Mouse (Mus musculus) liver, embryonic 12.5 days (tissue): ENCODE data around the gene 1700122O11Rik. TPM values are rescaled to one million over a fixed set of nuclear protein-coding genes. Genes with fewer than 3 reads are reported as not detected.

Experiments
- ATAC-seq: fragments of 200-750 bp; cut with Nextera tagmentation; 2 replicates; pipeline ENCODE4 v1.8.0; 2017; ENCODE audit warnings: moderate number of reproducible peaks, mild to moderate bottlenecking, moderate library complexity
- H3K27ac ChIP-seq: fragments of 300-500 bp; sonication (generic); 2 replicates; pipeline ENCODE4 v1.5.1; 2016; ENCODE audit warnings: mild to moderate bottlenecking
- H3K27me3 ChIP-seq: fragments of 300-500 bp; sonication (generic); replicated peaks from 2 replicates; pipeline ENCODE4 v1.6.1; 2016; ENCODE audit warnings: mild to moderate bottlenecking, moderate library complexity
- H3K36me3 ChIP-seq: fragments of 300-500 bp; sonication (generic); 2 replicates; pipeline ENCODE4 v1.6.1; 2016; ENCODE audit warnings: mild to moderate bottlenecking, moderate library complexity
- H3K4me1 ChIP-seq: fragments of 300-500 bp; sonication (generic); 2 replicates; pipeline ENCODE4 v1.6.1; 2016
- H3K4me2 ChIP-seq: fragments of 300-500 bp; sonication (generic); 2 replicates; pipeline ENCODE4 v1.6.1; 2016; ENCODE audit warnings: mild to moderate bottlenecking, moderate library complexity
- H3K4me3 ChIP-seq: fragments of 300-500 bp; sonication (generic); 2 replicates; pipeline ENCODE4 v1.5.1; 2016; ENCODE audit warnings: mild to moderate bottlenecking, moderate library complexity
- H3K9ac ChIP-seq: fragments of 300-500 bp; sonication (generic); 2 replicates; pipeline ENCODE4 v1.6.1; 2016; ENCODE audit warnings: mild to moderate bottlenecking, moderate library complexity
- H3K9me3 ChIP-seq: fragments of 300-500 bp; sonication (generic); replicated peaks from 2 replicates; pipeline ENCODE4 v1.6.1; 2016; ENCODE audit warnings: mild to moderate bottlenecking, moderate library complexity
- WGBS: fragments of 180-500 bp; shearing (Covaris S2); methylation state at CpG from one replicate; pipeline ENCODE4 v1.1.7; 2016; ENCODE audit not compliant: insufficient replicate concordance; 5-methylcytosine and 5-hydroxymethylcytosine counted together
- polyA plus RNA-seq: library from polyadenylated mRNA; unstranded; fragments of >200 nt; fragmentation: Nextera tagmentation; extraction: Ambion mirVana; gene quantifications from 2 replicates; pipeline ENCODE4 v1.2.1, GENCODE M21; 2016

Gene 1700122O11Rik
- polyA plus RNA-seq, 1 experiment from 2014 or later: not detected

DNA sequence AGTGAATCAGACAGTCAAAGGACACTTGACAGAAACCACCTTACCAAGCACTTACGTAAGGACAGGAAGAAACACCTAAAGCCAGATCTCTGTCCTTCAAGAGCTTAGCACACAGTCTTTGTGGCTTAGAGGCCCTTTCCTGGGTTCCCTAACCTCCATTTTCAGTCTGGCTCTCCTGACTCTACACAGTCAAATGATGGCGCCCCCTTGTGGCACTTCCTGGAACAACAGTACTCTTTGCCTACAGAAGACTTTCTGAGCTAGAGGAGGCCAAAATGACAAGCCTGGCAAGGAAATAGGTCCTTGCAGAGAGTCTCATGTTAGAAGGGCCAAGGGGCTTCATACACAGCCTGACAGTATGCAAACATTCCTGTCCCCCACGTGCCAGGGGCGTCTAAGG, 7.5 kb upstream of the 1700122O11Rik start:
- H3K9me3 ChIP-seq: no peaks in the 10 kb centered on the region
- H3K4me2 ChIP-seq: no peak overlapping the region
- no peak overlapping the region for H3K9ac ChIP-seq
- H3K4me3 ChIP-seq: no peak overlapping the region
- ATAC-seq: no peak
- H3K27ac ChIP-seq: no peak overlapping the region
- WGBS: 30% methylated on average over 4 of the region's 4 CpGs
- peaks cover 21% of the 10 kb centered on the region for H3K4me1 ChIP-seq
- peaks cover 4% of the 10 kb centered on the region; the same call in 1 of the 2 replicates for H3K27me3 ChIP-seq
- no peaks in the 10 kb centered on the region for H3K36me3 ChIP-seq

DNA sequence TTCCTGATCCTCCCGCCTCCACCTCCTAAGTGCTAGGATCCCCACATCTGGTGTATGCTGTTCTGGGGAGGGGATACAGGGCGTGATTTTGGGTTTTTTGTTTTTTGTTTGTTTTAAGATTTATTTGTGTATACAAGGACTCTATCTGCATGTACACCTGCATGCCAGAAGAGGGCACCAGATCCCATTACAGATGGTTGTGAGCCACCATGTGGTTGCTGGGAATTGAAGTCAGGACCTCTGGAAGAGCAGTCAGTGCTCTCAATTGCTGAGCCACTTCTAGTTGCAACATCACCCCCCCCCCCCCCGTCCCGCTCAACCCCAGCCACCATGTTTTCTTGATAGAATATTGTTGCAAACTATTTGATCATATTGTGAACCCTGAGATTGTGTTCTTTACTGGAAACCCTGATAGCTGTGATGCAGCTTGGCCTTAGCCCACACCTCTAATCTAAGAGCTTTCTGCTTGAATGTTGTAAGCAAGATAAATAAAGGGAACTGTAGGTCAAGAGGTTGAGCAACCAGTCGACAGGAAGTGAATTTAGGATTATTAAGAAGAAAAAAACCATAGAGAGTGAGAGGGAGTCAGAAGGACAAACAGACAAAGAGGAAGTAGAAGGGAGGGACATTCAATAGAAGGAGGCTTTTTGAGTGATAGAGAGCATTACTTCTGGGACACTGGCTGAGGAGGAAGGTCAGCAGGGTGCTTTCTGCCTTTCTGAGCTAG, 5.2 kb upstream of the 1700122O11Rik start:
- H3K27me3 ChIP-seq: peaks cover 12% of the 10 kb centered on the region; the same call in 1 of the 2 replicates
- no peaks in the 10 kb centered on the region for H3K36me3 ChIP-seq
- H3K4me1 ChIP-seq: peaks cover 34% of the 10 kb centered on the region
- no peaks in the 10 kb centered on the region for H3K9me3 ChIP-seq
- WGBS: 49% methylated on average over 5 of the region's 5 CpGs
- no peak overlapping the region for H3K9ac ChIP-seq
- no peak overlapping the region for H3K4me2 ChIP-seq
- H3K4me3 ChIP-seq: no peak overlapping the region
- ATAC-seq: no peak
- H3K27ac ChIP-seq: no peak overlapping the region

DNA sequence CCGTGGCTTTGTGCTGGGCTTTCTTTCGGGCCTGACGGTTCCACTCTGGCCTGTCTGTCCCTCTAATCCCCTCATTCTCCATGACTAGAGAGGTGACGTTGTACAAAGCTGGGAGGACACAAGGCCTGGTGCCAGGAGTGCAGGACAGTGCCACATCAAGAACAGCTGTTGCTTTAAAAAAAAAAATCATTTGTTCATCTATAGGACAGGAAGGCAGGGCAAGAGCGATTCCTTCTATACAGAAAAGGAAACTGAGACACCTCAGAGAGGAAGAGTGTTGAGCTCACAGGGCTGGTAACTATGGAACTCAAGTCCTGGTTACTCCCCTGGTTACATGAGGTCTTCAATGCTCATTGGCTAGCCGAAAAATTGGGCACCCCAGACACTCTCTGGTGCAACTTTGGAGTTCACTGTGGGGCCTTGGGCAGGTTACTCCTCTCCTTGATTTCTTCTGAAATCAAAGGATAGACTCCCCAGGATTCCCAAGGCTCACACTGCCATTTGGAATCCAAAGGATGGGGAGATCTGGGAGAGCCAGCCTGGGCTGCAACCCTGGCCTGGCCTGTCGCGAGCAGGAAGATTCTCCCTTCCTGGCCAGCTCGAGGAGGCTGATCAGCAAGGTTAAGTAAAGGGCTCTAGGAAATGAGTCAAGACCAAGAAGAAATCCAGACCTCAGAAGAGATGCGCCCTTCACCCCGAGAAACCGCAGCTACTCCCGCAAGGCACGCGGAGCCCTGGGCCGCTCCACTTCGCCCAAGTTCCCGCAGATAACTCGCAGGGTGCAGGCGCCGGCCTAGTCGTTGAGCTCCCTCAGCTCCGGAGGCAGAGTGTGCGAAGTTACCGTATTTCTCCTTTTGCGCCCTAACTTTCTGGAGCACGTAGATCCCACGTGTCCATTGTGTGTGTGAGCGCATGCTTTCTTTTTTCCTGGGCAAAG, 3.5 kb upstream of the 1700122O11Rik start:
- Histone ChIP-seq H3K4me3 (peak overlapping the region; percentile 23), H3K4me2 (peak overlapping the region; percentile 51), H3K9ac (no peak overlapping the region), H3K27me3 (peaks cover 13% of the 10 kb centered on the region), H3K4me1 (peaks cover 38% of the 10 kb centered on the region), H3K27ac (peak overlapping the region; percentile 38), H3K9me3 (no peaks in the 10 kb centered on the region), H3K36me3 (no peaks in the 10 kb centered on the region)
- WGBS: 12% methylated on average over 29 of the region's 29 CpGs
- peak; percentile 58 for ATAC-seq

DNA sequence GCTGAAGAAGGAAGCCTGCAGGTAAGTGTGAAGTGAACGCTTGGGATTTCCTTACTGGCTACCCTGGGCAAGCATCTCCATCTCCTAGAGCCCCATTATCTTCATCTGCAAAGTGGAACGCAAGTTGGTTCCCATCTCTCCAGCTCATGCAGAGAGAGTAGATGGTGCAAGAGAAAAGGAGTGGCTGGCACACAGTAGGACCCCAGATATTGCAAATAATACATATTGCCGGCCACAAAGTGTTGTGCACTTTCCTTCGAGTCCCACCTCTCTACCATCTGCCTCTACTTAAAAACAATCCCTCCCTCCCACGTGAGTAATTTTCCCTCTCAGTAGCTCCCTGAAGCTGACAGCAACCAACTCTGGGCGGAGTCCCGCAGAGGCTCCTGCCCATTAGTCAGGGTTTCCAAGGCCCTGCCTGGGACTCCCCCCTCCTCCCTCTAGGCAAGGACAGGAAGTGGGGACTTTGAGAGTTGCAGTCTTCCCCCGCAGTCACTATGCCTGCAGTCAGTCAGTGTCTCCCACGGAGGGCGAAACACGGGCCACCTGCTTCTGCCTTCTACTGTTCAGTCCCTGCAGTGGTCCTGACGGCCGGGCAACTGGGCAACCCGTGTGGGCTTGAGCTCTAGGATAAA, 1.3 kb upstream of the 1700122O11Rik start:
- peaks cover 42% of the 10 kb centered on the region for H3K4me1 ChIP-seq
- ATAC-seq: peak; percentile 67
- H3K27me3 ChIP-seq: peaks cover 23% of the 10 kb centered on the region
- 0 out of 2 replicates have a peak overlapping the region, but pooled peaks have one; percentile 12 for H3K9ac ChIP-seq
- 13% methylated on average over 14 of the region's 14 CpGs for WGBS
- peak overlapping the region; percentile 23 for H3K4me3 ChIP-seq
- H3K27ac ChIP-seq: 0 out of 2 replicates have a peak overlapping the region, but pooled peaks have one; percentile 61
- H3K9me3 ChIP-seq: no peaks in the 10 kb centered on the region
- H3K36me3 ChIP-seq: no peaks in the 10 kb centered on the region
- H3K4me2 ChIP-seq: peak overlapping the region; percentile 58

DNA sequence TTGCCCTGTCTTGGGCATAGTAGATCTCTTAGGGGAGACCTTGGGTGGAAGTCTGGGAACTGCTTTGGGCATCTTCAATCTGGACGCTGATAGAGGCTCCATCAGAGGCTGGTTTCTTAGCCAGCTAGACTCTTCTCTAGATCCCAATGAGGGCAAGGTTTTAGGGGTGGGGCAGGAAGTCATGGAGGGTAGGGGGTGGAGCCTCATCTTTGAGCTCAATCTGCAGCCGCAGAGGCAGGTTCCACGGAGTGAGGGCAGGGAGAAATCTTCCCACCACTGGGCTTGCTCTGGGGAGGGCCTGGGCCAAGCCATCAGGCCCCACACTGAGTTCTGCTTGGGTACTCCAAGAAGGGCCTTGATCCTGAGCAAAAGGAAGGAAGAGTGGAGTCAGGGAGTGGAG, 1.2 kb downstream of the 1700122O11Rik start:
- H3K4me2 ChIP-seq: no peak overlapping the region
- no peaks in the 10 kb centered on the region for H3K36me3 ChIP-seq
- no peak for ATAC-seq
- no peak overlapping the region for H3K27ac ChIP-seq
- no peak overlapping the region for H3K4me3 ChIP-seq
- H3K9ac ChIP-seq: no peak overlapping the region
- H3K9me3 ChIP-seq: no peaks in the 10 kb centered on the region; the same call in 1 of the 2 replicates
- H3K4me1 ChIP-seq: peaks cover 41% of the 10 kb centered on the region
- H3K27me3 ChIP-seq: peaks cover 28% of the 10 kb centered on the region
- 23% methylated on average over 3 of the region's 3 CpGs for WGBS

DNA sequence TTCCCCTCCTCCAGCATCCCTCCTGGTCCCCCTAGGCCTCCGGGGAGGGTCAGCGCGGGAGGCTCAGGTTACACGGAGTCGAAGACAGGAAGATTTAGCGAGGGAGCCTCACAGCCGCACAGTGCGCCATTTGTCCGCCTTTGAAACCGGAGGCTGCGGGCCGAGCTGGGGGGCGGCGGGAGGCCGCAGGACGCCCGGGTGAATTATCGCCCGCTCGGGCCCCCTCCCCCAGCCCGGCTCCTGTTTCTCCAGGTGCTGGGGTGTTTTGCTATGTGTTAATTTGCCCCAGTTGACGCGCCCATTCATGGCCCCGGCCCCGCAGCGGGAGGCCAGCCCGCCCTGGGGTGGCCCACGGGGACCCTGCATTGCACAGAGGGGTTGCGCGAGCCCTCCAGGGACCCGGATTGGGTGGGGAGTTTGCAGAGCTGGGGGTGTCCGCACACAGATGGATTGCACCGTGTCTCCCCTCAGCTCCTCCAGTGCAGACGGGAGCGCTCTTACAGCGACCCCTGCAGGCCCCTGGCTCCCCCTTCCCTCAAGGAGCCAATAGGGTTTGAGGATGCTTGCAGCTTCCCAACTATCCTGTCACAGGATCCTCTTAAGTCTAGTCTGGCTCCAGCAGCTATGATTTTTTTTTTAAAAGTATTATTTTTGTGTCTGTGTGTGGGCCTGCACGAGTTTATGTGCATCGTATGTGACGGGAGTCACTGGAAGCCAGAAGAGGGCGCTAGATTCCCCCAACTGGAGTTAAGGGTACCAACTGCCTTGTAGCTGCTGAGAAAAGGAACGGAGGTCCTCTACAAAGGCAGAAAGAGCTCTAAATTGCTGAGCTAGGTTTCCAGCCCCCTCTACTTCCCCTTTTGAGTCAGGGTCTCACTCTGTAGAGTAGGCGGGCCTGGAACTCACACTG, 6.3 kb downstream of the 1700122O11Rik start:
- peak; percentile 28; the same call in 1 of the 2 replicates for ATAC-seq
- peak overlapping the region; percentile 69 for H3K4me2 ChIP-seq
- H3K9ac ChIP-seq: no peak overlapping the region
- WGBS: 7% methylated on average over 42 of the region's 42 CpGs
- peaks cover 35% of the 10 kb centered on the region for H3K4me1 ChIP-seq
- peaks cover 52% of the 10 kb centered on the region for H3K27me3 ChIP-seq
- H3K9me3 ChIP-seq: no peaks in the 10 kb centered on the region; the same call in 1 of the 2 replicates
- 0 out of 2 replicates have a peak overlapping the region, but pooled peaks have one; percentile 39 for H3K27ac ChIP-seq
- H3K36me3 ChIP-seq: no peaks in the 10 kb centered on the region
- peak overlapping the region; percentile 42 for H3K4me3 ChIP-seq

DNA sequence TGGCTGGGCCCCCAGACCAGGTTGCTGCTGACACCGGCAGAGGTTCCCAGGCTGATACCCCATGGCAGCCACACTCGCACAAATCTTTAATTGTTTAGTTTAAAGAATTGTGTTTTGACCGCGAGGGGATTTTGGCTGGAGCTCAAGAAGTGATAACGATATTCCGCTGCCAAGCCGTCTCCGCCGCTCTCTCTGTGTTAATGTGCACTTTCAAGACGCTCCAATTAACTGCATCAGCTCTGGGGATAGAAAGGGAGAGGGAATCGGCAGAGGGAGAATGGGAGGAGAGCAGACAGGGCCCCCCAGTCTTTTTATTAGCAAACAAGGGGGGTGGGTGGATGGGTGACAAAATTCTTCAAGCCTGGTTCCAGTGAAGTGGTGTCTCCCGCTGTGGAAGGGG, 8.9 kb downstream of the 1700122O11Rik start:
- Histone ChIP-seq H3K9me3 (no peaks in the 10 kb centered on the region; the same call in 1 of the 2 replicates), H3K27me3 (peaks cover 41% of the 10 kb centered on the region), H3K36me3 (no peaks in the 10 kb centered on the region), H3K27ac (no peak overlapping the region), H3K4me1 (peaks cover 30% of the 10 kb centered on the region), H3K4me3 (no peak overlapping the region), H3K4me2 (no peak overlapping the region), H3K9ac (no peak overlapping the region)
- 28% methylated on average over 12 of the region's 12 CpGs for WGBS
- ATAC-seq: no peak

DNA sequence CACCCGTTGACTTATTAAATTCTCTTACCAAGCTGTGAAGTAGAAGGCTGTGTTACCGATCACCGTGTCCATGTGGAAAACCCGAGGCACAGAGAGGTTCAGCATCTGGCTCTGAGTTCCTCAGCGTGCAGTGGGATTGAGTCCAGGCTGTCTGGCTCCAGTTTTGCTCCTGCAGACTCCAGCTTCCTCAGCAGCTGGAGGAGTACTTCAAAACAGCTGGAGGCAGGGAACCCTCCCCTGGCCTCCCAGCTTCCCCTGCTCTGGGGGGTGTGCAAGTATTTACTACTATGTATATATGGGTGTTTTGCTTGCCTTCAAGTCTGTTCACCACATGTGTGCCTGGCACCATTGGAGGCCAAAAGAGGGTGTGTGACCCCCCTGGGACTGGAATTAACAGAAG, 9.8 kb downstream of the 1700122O11Rik start:
- Histone ChIP-seq H3K4me3 (no peak overlapping the region), H3K27me3 (peaks cover 47% of the 10 kb centered on the region), H3K36me3 (no peaks in the 10 kb centered on the region), H3K27ac (no peak overlapping the region), H3K9me3 (no peaks in the 10 kb centered on the region; the same call in 1 of the 2 replicates), H3K4me1 (peaks cover 30% of the 10 kb centered on the region), H3K9ac (no peak overlapping the region), H3K4me2 (no peak overlapping the region)
- no peak for ATAC-seq
- WGBS: 73% methylated on average over 5 of the region's 5 CpGs

DNA sequence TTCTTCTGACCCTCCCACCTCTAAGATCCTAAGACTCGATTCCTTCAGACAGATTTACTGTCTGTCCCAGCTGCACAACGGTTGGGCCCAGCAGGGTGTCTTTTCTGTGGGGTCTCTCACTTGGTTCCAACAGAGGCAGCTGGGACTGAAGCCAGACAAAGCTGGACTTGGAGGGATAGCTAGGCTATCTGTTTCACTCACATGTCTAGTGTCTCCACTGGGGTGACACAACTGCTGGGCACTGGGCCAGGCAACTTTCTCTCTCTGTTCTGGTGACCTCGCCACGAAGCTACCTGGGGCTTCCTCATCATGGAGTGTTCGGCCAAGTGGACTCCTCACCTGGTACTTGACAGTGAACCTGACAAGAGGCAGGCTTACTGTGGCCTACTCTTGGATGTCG, 10.4 kb downstream of the 1700122O11Rik start:
- H3K9ac ChIP-seq: no peak overlapping the region
- no peaks in the 10 kb centered on the region; the same call in 1 of the 2 replicates for H3K9me3 ChIP-seq
- WGBS: 66% methylated on average over 6 of the region's 6 CpGs
- H3K4me3 ChIP-seq: no peak overlapping the region
- H3K27me3 ChIP-seq: peaks cover 52% of the 10 kb centered on the region
- no peak overlapping the region for H3K27ac ChIP-seq
- H3K36me3 ChIP-seq: no peaks in the 10 kb centered on the region
- no peak for ATAC-seq
- peaks cover 36% of the 10 kb centered on the region for H3K4me1 ChIP-seq
- no peak overlapping the region for H3K4me2 ChIP-seq

DNA sequence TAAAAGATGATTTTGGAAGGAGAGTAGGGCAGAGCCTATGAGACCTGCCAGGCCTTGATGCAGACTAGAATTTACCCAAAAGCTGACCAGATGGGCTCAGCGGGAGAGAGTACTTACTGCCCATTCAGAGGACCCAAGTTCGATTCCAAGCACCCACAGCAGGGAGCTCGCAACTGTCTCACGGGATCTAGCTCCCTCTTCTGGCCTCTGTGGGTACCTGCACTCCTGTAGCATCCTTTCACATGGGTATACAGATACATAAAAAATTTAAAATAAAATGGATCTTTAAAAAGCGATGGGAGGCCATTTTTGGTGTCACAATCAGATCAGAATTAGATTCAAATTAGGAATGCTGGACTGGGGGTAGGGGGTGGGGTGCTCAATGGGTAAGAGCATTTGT, 11.1 kb downstream of the 1700122O11Rik start:
- Histone ChIP-seq H3K9me3 (no peaks in the 10 kb centered on the region; the same call in 1 of the 2 replicates), H3K27me3 (peaks cover 56% of the 10 kb centered on the region), H3K36me3 (no peaks in the 10 kb centered on the region), H3K4me3 (no peak overlapping the region), H3K27ac (no peak overlapping the region), H3K4me1 (peaks cover 38% of the 10 kb centered on the region), H3K4me2 (no peak overlapping the region), H3K9ac (no peak overlapping the region)
- WGBS: 72% methylated on average over 5 of the region's 5 CpGs
- no peak for ATAC-seq

DNA sequence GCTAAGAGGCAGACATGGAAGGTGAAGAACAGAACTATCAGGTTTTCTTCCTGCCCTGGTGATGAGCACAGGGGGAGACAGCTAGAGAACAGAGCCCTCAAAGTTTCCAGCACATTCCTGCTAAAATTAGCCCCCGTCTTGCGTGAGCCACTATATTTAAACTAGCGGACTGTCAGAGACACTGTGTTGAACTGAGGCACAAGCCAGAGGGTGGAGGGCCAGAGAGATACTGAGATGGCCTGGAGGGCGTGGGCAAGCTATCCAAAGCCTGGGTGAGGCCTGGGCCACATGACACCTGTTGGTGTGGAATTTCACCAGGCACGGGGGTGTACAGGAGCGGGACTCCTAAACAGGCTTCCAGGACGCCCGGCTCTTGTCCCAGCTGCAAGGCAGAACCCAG, 14.0 kb downstream of the 1700122O11Rik start:
- H3K4me1 ChIP-seq: peaks cover 29% of the 10 kb centered on the region
- WGBS: 67% methylated on average over 8 of the region's 8 CpGs
- no peaks in the 10 kb centered on the region; the same call in 1 of the 2 replicates for H3K9me3 ChIP-seq
- H3K27ac ChIP-seq: no peak overlapping the region
- H3K36me3 ChIP-seq: no peaks in the 10 kb centered on the region
- H3K9ac ChIP-seq: no peak overlapping the region
- no peak overlapping the region for H3K4me3 ChIP-seq
- no peak for ATAC-seq
- H3K4me2 ChIP-seq: no peak overlapping the region
- H3K27me3 ChIP-seq: peaks cover 43% of the 10 kb centered on the region
